Mouse (Mus musculus) adrenal gland, adult 18-20 months (tissue): ENCODE data around the gene Igsf6. TPM values are rescaled to one million over a fixed set of nuclear protein-coding genes. Genes with fewer than 3 reads are reported as not detected.
"Not testable (repeated sequence)": the region's sequence is repeated elsewhere in the genome, so short reads cannot be mapped to it uniquely, and the experiment has no call there.

Experiments
- DNase-seq, 2 experiments: peaks; one replicate each; pipeline ENCODE4 v3.0.0; 2021 to 2022; ENCODE audit warnings: low spot score in 2 of 2
- total RNA-seq, 2 experiments: library from RNA; stranded (reverse); gene quantifications; 1 replicate in 1 of 2; 2 replicates in 1 of 2; pipeline ENCODE4 v1.2.3; 2021

Gene Igsf6
- total RNA-seq, 2 experiments from 2014 or later: 2.5 to 4.1 TPM

DNA sequence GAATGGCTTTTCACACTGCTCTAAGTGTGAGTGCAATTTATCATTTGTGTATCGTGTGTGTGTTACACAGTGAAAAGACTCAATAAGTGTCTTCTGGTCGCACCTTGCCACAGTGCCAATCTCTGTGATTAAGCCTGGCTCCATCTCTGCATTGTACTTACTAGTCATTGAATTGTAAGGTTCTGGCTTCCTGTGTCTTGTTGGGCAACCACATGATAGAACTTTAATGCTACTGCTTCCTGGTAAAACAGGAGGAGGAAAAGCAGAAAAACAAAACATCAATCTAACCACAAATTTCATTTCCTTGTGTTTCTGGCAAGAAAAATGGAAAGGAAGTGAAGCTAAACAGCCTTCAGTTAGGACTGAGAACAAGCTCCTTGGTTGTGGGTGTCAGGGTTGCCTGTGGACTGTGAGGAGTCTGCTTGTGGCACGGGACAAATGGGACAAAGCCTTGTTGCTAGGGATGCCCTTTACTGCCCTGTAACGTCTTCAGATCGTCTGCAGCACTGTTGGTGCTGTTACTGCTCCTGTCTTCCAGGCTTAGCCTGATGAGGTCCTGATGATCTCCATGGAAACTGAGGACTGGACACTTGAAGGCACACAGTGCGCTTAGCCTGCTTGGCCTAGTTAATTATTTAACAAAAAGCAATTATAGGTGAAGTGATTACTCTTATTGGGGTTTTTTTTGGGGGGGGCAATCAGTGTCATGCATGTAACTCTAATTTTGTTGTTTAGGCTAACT lies 14.7 kb downstream of the Igsf6 start:
- DNase-seq: no peak

GRCm38 (mm10) chr7:121053071-121053470 lies 21.3 kb downstream of the Igsf6 start:
- no peak for DNase-seq

DNA sequence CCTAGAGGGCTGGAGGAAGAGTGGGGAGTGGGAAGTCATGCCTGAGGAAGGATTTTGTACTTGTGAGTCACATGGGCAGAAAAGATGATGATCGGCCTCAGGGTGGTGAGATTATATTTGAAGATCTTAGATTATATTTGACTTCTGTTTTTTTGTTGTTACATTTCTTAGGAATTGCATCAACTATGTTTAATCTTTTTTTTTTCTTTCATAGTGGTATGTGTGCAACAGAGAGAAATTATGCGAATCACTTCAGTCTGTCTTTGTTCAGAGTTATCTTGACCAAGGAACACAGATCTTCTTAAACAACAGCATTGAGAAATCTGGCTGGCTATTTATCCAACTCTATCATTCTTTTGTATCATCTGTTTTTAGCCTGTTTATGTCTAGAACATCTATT lies 26.7 kb downstream of the Igsf6 start:
- no peak for DNase-seq

DNA sequence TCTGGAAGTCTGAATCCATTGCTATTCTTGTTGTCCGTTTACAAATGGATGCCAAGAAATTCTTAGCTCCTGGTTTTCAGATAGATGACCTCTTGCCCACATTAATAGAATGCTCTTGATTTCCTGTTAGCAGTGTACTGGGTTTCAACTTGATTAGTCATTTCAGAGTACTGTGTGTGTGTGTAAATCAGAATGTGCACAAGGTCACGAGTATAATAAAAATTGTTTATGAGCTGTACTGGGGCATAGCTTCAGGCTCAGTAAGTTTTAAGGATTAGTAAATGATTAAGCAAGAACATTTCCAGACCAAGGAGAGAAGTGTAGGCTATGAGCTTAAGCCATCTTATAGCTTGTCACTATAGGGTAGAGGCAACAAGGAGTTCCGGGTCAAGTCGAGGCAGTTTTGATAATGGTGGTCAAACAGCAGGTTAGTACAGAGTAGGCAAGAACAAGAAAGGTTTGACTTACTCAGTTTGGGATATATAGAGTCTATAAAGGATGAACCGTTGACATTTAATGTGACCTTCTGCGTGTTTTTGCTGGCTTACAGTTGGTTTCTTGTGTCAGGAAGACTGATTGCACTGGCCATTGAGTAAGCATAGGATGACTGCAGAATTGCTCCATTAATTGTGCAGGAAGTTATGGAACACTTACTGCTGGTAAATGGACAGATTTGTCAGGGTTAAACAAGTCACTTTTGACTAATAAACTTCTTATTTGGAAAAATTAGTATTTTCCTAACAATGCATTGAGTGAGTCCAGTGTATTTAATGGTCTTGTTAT lies 28.5 kb downstream of the Igsf6 start:
- DNase-seq: peak in 1 of 2 experiments; percentile 48

DNA sequence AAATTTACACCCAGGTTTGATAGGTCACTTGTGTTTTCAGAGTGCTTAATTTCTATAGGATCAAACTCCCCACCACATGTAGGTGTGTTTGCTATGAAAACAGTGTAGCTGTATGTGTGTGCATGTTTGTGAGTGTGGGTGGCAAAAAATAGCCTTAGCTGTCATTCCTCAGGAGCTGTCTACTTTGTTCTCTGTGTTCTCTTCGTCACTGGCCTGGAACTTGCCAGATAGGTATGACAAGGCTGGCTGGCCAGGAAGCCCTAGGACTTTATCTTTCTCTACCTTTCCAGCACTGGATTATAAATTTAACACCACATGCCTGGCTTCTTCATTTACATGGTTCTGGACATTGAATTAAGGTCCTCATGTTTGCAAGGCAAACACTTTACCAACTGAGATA lies 30.1 kb downstream of the Igsf6 start:
- DNase-seq: no peak

GRCm38 (mm10) chr7:121043510-121043909 lies 30.9 kb downstream of the Igsf6 start:
- no peak for DNase-seq

DNA sequence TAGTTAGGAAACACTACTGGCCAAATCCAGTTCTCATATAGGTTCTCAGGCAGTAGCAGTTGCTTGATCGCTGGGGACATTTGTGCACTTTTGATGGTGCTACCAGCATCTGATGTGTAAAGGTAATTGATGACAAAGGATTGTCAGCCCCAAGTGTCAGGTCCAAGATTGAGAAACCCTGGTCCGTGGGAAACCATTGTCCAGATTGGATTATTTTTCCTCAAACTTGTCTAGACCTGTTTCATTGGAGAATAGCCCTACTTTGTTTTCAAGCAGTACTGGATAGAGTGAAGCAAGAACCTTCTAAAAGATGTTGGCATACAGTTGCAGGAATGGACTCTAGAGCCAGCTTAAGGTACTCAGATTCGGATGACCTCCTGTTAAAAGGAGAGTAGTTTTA lies 31.4 kb downstream of the Igsf6 start:
- no peak for DNase-seq

DNA sequence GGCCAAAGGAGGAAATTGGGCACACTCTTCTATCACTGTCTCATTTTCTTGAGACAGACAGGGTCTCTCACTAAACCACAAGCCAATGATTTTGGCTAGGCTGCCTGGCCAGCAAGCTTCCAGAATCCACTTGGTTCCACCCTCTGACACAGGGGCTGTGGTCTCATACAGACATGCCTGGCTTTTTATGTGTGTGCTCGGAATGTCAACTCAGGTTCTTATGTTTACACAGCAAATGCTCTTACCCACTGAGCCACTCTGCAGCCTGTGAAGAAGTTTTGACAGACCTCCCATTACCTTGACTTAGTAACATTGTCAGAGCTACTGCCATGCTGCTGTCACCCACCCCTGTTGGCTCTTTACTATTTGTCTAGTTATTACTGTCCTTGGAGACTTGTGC lies 32.4 kb downstream of the Igsf6 start:
- no peak for DNase-seq

GRCm38 (mm10) chr7:121040595-121040994 lies 33.8 kb downstream of the Igsf6 start:
- no peak for DNase-seq

DNA sequence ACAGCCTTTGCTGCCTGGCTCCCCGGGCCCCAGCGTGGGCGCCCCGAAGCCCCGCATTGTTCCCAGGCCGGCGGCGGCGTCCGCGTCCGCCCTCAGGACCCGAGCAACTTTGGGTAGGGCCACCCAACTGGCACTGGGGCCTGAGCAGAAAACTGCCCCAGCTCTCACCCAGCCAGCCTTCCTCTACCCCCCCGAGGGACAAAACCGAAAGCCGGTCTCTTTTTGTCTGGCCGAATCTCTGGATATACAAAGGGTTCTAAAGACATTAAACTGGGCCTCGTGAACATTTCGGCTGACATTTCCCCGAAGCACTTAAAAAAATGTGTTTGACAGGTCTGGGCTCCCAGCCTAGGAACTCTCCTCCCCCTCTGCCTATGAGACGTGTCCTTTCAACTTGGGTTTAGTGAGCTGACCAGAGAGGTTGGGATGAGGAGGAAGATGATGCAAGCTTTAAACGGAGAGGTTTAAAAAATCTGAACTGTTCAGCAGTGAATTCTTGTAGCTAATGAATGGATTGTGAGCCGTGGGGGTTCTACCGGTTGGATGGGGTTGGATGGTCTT lies 39.1 kb downstream of the Igsf6 start:
- DNase-seq: peak in 1 of 2 experiments; percentile 56

- peak; percentile 66 to 69 for DNase-seq
These were observed 39.7 kb downstream of the Igsf6 start for GRCm38 (mm10) chr7:121034701-121035141.

GRCm38 (mm10) chr7:121033856-121034652 lies 40.3 kb downstream of the Igsf6 start, which contains the start of gene Mettl9:
Gene Mettl9, plus strand, starts transcription at chr7:121034445.
- peak; percentile 88 to 90 for DNase-seq

- DNase-seq: not testable (repeated sequence)
These were observed 44.4 kb downstream of the Igsf6 start for GRCm38 (mm10) chr7:121029947-121030346.

GRCm38 (mm10) chr7:121026300-121026699 lies 48.1 kb downstream of the Igsf6 start:
- DNase-seq: no peak

- no peak for DNase-seq
These were observed 49.0 kb downstream of the Igsf6 start for GRCm38 (mm10) chr7:121025221-121026008.

GRCm38 (mm10) chr7:121020277-121020676 lies 54.1 kb downstream of the Igsf6 start:
- no peak for DNase-seq

DNA sequence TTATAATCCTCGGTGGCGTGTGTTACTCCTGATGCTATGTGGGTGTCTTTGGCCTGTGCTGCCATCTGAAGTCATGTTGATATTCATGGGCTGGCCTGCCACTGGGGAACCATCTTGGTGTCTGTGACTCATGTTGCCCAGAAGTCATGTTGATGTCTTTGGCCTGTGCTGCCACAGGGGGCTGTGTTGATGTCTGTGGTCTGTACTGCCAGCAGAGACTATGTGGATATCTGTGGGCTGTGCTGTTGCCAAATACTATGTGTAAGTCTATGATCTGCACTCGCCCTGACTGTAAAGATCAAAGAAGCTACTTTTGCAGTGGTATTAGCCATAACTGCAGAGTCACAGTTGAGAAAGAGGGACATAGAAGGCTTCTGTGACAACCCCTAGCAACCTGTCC lies 55.6 kb downstream of the Igsf6 start:
- DNase-seq: no peak

- DNase-seq: no peak
These were observed 59.9 kb downstream of the Igsf6 start for GRCm38 (mm10) chr7:121014486-121014885.
